Mouse (Mus musculus) layer of hippocampus, adult 9-10 months (tissue): ENCODE measurements at regions not wholly inside any gene's neighbourhood (a gene's known extent, or its start where the extent isn't known, plus 50 kb on each side); places are given as distances from the start of the nearest gene placed in this dataset.

Source experiments
- DNase-seq: peaks from one replicate; pipeline ENCODE4 v3.0.0; 2022; ENCODE audit warnings: low spot score

DNA sequence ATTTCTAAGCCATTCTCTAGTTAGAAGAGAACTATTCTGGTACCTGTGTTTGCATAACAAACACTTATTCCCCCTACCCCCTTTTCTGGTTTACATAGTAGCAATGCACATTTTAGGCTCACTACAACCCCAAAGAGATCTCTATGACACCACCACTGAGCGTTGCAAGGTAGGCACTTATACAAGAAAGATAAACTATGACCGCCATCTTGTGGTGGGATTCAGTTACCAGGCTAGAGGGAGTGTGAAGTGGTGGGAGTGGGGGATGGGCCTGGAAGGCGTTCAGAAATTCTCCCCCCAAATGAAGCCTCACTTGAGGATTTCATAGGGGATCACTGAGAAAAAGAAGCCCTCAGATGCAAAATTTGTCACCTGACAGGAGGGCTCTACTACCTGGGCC, 64.4 kb upstream of the Fst start:
- no peak for DNase-seq

DNA sequence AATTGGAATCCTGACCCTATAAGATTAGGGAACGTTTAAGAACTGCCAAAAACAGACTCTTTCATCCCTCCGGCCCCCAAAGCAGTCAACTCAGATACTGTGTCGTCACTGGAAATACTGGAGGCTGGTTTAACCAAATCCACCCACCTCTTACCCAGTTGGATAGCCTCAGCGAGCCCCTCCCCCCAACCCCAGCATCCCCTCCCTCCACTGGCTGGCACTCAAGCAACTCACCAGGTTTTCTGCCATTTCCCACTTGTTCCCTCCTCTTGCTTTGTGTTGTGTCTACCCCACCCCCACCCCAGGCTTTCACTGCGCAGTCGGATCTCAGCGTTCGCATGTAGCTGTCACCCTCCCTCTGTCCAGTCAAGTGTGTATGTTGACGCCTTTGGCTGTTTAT, 68.1 kb upstream of the Fst start:
- DNase-seq: no peak

DNA sequence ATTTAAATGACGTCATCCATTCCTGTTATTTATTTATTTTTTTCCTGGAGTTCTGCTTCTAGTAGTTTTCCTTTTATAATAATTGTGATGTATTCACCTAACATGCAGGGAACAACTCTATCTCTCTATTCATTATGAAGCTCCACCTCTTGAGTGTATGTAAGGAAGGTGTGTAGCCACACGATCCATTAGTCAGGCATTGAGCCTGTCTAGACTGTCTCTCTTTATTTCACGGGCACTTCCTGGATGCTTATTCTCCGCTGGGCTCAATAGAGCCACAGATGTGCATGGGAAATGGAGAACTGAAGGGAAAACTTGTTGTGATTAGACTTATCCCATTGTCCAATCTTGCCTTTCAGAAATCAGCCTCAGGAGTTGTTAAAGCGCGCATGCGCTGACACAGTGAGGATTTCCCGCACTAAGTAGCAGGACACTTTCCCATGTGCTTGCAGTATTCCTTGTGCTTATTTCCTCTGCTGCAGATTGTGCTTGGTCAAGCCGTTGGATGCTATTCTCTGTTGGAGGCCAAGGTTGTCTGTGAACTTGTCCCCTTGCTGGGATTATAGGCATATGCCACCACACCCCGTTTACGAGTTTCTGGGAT, 71.5 kb upstream of the Fst start:
- DNase-seq: no peak

DNA sequence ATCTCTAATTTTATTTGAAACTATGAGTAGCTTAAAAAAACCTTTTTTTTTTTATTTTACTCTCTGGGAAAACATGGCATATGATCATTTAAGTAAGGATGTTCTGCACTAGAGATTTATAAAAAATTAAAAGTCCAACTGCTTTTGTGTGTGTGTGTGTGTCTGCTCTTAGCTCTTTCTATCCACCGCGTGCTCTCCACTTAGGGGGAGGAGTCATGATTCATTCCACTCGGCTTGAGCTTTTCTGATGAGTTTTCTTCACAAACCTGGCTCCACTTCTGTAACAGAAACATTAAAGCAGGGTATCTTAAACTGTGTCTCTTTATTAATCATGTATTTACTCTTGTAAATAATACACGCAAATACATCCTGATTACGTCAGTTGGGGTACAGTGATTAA, 73.0 kb upstream of the Fst start:
- DNase-seq: no peak

DNA sequence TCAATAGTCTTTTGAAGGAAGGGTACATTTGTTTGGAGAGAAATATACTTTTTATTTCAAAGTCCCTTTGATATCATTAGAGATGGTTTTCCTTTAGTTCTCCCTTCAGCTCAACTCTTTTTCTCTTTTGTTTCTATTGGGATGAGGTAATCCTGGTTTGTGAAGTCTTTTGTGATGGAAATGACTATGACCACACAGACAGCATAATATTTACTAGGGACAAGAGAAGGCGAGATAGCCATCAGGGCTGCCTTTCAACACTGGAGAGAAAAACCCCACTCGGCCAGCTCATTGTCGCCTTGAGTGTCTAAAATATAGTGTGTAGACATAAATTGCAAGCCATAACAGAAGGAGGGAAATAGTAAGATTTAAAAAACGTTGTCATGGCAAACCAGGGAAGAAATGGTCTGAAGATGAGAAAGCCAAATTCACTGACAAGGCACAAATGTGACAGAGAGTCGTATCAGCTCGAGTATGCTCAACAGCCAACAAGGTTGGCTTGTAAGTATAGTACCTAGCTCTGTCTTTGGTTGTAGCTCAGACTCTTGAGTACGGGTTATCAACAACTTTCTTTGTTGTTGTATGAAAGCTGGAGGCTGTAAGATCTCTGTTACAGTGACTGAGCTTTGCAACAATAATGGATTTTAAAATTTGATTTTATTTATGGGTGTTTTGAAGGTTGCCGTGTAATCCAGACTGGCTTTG, 73.8 kb upstream of the Fst start:
- DNase-seq: no peak

DNA sequence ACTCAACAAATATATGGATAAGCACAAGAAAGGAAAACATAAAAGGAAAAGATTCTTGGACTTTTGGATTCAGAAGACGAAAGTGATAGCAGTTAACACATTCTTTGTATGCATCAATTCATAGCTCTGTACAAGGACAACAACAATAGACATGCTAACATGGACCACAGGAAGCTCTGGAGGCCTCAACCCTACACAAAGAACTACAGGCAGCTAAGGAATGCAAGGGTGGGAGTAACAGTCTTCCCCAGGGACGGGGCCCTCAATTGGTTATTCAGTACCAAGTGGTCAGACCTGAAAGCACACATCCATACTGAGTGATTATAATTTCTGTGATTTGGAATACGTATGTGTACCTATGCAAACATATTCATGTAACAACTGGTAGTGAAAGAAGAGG, 75.8 kb upstream of the Fst start:
- DNase-seq: no peak

DNA sequence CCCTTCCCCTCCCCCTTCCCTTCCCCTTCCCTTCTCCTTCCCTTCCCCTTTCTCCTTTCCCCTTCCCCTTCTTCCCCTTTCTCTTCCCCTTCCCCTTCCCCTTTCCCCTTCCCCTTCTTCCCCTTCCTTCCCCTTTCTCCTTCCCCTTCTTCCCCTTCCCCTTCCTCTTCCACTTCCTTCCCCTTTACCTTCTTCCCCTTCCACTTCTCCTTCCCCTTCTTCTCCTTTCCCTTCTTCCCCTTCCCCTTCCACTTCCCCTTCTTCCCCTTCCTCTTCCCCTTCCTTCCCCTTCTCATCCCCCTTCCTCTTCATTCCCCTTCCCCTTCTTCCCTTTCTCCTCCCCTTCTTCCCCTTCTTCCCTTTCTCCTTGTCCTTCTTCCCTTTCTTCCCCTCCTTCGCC, 77.0 kb upstream of the Fst start:
- DNase-seq: no peak

DNA sequence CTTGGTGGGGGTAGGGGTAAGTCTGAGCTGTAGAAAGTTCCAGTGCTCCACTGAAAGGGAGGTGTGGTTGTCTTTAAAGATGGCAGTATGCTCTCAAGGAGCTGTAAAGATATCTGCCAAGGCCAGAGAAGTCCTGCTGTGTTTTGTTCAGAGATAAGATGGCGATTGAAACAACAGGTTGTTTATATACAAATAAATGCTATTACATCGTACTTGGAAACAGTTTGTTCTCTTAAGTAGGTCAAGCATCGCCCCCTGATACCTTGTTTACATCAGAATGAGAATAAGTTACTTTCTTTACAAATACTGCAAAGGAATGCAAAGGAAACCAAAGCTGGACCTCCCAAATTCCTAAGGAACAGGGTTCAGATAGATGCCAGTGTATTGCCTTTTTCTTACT, 113.0 kb upstream of the Fst start:
- no peak for DNase-seq

DNA sequence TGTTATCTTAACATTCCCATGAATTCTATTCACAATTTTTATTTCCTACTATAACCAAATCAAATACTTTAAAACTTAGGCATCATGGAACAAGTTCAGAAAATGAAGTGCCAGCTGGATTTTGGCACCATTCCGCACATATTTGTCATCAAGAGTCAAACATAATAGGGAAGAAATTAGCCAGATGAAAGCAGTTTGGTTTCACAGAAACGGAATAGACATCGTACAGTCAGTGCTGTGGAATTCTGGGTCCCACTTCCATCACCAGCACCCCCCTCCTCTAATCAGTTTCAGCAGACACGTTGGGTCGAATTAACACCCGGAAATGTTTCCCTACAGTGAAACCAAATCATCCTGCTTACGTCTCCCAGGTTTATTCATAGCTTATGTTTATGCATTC, 125.8 kb upstream of the Fst start:
- DNase-seq: no peak

DNA sequence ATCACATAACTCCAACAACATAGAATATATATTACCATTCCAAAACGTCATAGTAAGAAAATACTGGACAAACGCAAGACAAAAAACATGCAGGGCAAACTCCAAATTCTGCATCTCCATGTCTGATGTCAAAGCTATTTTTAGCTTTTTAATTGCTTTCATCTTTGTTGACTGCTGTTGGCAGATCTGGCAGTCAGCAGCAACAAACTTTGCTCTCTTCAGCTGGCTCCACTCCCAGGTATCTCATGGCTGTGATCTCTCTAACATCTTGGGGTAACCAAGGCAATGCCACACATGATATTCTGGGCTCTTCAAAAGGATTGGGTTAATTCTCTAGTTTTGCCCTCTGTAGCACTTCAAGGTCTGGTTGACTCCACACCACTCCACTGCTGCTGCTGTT, 128.9 kb upstream of the Fst start:
- no peak for DNase-seq

DNA sequence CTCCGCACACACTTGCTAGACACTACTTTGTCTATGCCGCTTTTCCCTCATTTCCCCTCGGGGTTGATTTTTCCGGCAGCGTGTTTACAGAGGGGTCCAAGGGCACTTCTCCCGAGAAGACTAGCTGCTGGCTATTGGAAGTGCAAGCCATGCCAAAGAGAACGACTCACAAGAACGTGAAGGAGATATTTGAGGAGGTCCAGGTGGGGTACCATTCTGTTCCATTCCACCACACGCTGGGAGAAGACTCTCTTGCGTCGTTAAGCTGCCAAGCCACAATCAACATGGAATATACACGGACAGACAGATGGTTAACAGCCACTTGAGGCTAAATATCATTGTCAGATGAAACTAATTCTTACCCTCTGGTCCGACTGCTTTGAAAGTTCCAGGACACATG, 144.6 kb upstream of the Fst start:
- DNase-seq: no peak

DNA sequence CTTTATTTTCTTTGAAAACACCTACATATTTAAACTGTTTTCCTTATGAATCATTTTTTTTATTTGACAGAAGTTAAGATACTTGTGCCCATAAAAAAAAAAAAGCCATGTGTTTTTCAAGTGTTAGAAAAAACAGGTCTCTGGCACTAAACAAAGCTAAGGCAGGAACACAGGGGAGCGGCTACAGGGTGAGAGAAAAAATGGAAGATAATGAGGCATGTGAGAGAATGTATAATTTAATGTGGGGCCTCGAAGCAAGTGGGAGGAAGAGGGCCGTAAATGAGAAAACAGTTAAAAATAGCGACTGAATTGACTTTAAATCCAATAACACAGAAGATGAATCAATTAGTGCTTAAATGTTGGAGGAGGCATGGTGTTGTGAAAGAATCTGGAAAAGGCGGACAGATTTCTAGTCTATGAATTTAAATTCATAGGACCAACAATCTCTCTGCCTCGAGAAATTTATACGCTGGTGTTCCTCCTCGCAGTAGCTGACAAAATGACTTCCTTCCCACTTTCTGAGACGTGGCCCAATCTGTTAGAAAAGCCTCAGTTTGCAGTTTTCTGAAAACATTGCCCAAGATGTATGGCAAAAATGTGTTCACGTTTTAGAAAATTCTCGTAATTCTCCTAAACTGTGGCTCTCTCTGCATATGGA, 145.4 kb upstream of the Fst start:
- DNase-seq: no peak

DNA sequence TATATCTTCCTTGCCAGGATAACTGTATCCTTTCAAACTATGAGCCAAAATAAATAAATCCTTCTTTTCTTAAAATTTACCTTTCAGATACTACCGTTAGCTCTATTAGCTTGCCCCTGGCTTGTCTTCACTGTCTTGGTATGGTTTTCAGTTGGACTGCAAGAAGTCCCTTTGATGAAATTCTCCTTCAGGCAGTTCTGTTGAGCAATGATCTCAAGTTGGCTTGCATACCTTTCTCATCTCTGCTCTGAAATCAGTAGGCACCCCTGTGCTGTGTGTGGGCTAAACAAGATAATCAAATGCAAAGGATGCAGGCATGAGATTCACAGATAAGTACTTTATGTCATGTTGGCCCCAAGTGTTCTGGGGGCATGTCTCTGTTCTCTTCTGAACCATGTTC, 155.2 kb upstream of the Fst start:
- no peak for DNase-seq

DNA sequence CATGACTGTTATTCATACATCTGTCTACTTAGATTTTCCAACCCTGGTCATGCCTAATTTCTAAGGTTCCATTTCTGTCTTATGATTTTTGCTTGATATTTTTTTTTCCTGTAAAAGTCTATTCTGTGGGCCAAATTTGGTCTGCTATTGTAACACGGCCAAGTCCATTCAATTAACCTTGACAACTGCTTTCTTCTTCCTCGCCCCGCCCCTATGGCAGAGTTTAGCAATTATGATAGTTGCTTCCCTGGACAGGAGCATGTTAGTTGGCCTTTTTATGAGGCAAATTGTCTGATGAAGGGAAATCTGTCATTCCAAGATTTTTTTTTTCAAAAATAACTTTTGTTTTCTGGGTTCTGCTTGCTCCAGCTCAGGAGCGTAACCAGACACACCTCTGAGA, 160.7 kb upstream of the Fst start:
- no peak for DNase-seq

DNA sequence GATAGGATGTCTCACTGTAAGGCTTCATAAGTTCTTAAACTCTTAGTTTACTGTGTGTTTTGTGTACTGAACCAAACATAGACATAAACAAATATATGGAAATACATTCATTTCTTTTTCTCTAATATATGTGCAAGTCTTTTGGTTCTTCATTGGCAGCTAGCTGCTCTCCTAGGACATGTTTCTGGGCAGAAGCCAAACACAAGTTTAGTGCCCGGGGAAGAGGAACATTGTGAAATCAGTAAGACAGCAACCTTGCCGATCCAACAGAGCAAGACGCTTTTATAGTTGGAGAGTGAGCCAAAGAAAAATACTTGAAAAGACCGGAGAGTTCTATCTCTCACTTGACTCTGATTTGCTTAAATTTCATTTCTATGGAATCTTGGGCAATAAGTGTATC, 178.0 kb upstream of the Fst start:
- DNase-seq: no peak

DNA sequence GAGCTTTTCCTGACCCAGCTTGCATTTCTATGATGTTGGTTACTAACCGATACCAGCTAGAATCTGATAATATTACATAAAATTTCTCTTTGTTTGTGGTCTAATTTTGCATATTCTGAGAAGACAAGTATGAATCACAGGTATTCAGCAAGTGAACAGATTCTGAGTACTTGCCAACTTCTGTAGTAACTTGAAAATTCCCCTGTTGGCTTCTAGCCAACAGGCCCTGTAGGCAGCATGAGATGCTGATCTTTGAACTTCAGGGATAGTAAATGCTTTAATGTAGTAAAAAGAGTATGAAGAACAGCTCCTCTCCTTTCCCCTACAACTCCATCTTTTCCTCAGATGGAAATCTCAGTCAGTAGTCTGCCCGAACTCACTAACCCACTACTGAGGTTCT, 178.5 kb upstream of the Mocs2 start:
- no peak for DNase-seq

DNA sequence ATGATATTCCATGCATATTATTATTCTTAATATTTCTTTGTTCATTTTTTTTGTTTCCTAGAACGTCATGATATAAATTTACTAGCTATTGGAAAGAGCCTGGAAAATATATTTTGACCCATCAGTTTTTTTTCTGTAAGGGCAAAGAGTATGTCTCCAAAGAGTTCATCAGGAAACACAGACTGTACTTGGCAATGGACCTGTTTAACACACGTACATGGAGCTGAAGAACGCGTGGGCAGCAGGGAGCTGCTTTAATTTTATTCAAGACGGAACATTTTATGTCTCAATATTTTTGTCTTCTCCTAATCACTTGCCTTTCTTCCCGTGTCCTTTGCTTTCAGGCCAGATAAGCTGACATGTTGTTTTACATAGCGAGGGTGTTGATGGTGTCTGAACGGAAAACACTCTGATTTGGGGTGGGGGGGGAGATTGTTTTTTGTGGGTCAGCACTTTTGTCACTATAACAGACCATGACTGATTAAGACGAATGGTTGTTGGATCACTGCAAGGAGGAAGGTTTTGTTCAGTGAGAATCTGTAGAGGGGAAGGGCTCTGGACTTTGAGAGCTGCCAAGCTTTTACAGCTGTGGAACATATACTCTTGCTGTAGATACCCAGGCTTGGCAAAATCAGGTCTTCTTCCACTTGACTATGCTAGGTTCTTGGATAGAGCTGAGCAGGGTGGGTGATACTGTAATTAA, 176.2 kb upstream of the Mocs2 start:
- no peak for DNase-seq

DNA sequence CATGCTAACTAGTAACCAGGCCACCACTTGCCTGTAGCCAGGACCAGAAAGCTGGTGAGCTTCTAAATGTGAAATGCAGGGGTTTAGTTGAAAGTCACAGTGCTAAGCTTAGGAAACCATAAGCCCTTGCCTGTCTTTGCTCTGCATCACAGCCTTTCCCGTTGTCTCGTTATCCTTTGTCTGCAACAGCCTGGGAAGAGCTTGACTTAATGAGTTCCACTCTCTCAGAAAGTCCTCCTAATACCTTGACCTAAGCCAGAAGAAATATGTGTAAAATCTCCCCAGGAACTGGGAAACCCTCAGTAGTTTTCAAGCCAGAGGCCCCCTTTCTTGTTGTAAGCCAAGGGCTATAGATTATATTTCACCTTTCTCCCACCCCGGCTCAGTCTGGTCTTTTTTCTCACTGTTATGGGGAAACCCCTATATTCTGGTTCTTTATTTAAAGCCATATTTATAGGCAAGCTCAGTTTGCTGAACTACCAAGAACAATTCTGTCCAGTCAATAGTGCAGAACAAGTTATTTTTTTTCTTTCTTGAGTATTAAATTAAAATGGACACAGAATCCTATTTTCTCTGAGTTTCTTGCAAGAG, 175.0 kb upstream of the Mocs2 start:
- DNase-seq: no peak

DNA sequence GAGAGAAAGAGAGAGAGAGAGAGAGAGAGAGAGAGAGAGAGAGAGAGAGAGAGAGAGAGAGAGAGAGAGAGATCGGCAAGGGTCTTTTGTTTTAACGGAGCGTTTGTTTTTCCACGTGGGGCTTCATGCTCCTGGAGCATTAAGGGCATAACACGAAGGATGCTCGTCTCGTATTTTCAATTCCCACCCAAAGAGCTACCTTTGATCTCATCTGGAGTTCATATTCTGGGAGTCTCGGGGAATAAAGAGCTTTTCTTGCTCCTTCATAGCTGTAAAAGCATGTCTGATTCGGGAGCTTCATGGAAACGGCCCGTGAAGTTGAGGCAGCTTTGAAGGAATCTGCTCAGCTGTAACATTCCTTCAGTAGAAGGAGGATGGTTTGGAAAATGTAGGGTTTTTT, 174.5 kb upstream of the Mocs2 start:
- DNase-seq: no peak

DNA sequence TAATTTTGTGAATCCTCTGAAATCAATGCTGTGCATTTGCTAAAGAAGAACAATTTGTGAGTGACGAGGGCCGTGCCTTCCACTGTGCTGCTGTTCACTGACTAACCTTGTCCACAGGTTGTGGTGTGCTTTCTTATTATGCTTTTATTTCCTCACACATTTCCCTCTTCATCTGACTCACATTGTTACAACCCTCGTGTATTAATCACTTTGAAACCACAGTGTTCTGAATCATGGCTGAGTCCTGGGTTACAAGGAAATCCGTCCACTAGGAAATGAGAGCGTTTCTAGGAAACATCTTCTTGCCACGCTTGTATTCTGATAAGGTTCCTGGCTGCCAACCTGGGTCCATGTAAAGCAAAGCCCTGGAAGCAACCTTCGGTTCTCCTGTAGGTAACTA, 163.8 kb upstream of the Mocs2 start:
- DNase-seq: no peak

DNA sequence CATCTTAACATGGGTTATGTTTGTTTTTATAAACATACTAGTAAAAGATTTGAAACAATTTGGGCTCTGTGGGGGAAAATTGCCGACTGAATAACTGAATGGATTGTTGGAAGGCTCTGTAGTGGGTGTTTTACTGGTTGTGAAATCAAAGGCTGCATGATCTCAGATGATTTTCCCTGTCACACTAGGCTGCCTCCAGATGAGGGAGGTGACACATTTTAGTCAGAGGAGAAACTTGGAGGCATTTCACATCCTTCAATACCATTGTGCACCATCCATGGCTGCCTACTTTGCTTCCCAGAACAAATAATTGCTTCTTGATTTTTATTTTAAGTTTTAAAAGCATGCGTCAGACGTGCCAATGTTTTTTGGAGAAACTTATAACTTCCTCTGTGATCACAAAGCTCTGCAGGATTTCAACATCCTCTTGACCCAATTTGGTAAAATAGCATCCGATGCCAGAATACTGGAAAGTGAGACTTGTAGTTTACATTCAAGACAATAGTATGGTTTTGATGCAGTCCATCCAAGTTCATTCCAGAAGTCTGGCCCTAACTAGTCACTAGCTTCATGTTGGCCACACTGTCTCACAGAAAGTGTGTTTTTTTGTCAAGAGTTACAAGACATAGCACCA, 163.0 kb upstream of the Mocs2 start:
- DNase-seq: no peak

DNA sequence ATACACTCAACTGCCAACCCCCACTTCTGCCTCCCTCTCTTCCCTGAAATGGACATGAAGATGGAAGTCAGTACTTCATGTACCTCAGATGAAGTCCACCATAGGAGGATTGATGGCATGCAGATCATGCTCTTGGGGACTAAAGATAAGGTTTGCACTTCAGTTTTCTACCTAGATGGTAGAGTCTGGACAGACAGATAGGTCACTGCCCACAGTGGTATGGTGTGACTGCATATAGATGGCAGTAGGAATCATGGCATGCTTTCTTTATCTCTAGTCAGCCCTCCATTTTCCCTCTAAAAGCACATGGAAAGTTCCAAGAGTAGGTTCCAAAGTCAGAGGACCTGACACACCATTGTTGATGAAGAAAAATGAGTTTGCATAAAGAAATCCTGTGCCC, 145.6 kb upstream of the Mocs2 start:
- no peak for DNase-seq
